Mouse (Mus musculus) C2C12 (cell line): ENCODE measurements around the gene Mta2.
"Not testable (repeated sequence)": the region's sequence is repeated elsewhere in the genome, so short reads cannot be mapped to it uniquely, and the experiment has no call there.

ENCODE experiments used
- CEBPB ChIP-seq: IDR thresholded peaks from one replicate; pipeline ENCODE4 v1.6.1; 2011; ENCODE audit warnings: low read depth, mild to moderate bottlenecking, control low read depth, moderate library complexity
- CTCF ChIP-seq: IDR thresholded peaks from one replicate; pipeline ENCODE4 v1.5.1; 2011; ENCODE audit not compliant: control insufficient read depth, insufficient read depth, insufficient read length
- FOSL1 ChIP-seq: IDR thresholded peaks from one replicate; pipeline ENCODE4 v1.8.0; 2011; ENCODE audit warnings: mild to moderate bottlenecking, low read length; ENCODE audit not compliant: poor library complexity, insufficient read depth, severe bottlenecking
- MAX ChIP-seq: IDR thresholded peaks from one replicate; pipeline ENCODE4 v1.6.1; 2011; ENCODE audit warnings: mild to moderate bottlenecking, control low read depth
- MYOD1 ChIP-seq: IDR thresholded peaks from one replicate; pipeline ENCODE4 v1.6.1; 2011; ENCODE audit warnings: low read depth; ENCODE audit not compliant: control insufficient read depth, insufficient read length
- MYOG ChIP-seq: IDR thresholded peaks from one replicate; pipeline ENCODE4 v1.6.1; 2011; ENCODE audit not compliant: control insufficient read depth, insufficient read length; ENCODE audit errors: extremely low read depth
- USF1 ChIP-seq: IDR thresholded peaks from one replicate; pipeline ENCODE4 v1.6.1; 2011; ENCODE audit warnings: low read depth, mild to moderate bottlenecking, control low read depth, moderate library complexity

DNA sequence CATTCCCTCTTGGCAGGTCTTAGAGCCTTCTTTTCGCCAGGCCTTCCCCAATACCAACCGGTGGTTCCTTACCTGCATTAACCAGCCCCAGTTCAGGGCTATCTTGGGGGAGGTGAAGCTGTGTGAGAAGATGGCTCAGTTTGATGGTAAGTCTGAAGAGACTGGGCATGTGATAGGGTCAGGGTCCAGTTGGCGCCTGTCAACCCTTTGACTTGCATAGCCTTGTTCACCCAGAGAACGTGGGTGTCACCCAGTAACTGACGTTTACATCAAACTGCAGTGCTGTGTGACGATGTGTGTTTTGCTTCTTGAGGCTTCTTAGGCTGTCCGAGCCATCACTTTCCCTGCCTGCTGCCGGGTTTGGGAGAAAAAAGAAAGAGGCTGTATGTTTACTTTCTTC, 30.8 kb downstream of the Mta2 start:
- TF ChIP-seq CEBPB, CTCF, USF1, MYOD1, MYOG, MAX, FOSL1: not testable (repeated sequence)
